Mouse (Mus musculus): ENCODE data around the gene Oasl1.
"Not testable (repeated sequence)": the region's sequence is repeated elsewhere in the genome, so short reads cannot be mapped to it uniquely, and the experiment has no call there.

Gene Oasl1

GRCm38 (mm10) chr5:114922998-114923473 is at the start of gene Oasl1:
Oasl1 (plus strand) TSS chr5:114923240.
- peak; percentile 80 for DNase-seq

- DNase-seq: peak; percentile 60
Measured at GRCm38 (mm10) chr5:114875858-114876257, 47.2 kb upstream of the Oasl1 start.

- no peak for DNase-seq
Measured at GRCm38 (mm10) chr5:114876331-114876730, 46.7 kb upstream of the Oasl1 start.

GRCm38 (mm10) chr5:114877487-114877886 is 45.6 kb upstream of the Oasl1 start:
- no peak for DNase-seq

- DNase-seq: no peak
Measured at GRCm38 (mm10) chr5:114879399-114879798, 43.6 kb upstream of the Oasl1 start.

- DNase-seq: not testable (repeated sequence)
Measured at GRCm38 (mm10) chr5:114882319-114882718, 40.7 kb upstream of the Oasl1 start.

GRCm38 (mm10) chr5:114883022-114883421 is 40.0 kb upstream of the Oasl1 start:
- DNase-seq: no peak

- DNase-seq: no peak
Measured at GRCm38 (mm10) chr5:114886801-114887200, 36.2 kb upstream of the Oasl1 start.

GRCm38 (mm10) chr5:114888995-114889394 is 34.0 kb upstream of the Oasl1 start:
- no peak for DNase-seq

GRCm38 (mm10) chr5:114895542-114895941 is 27.5 kb upstream of the Oasl1 start:
- no peak for DNase-seq

- DNase-seq: no peak
Measured at GRCm38 (mm10) chr5:114896688-114897373, 26.2 kb upstream of the Oasl1 start, which contains the start of gene Oasl2. Oasl2 (plus strand) TSS chr5:114896936.

- peak; percentile 64 for DNase-seq
Measured at GRCm38 (mm10) chr5:114897374-114897793, 25.7 kb upstream of the Oasl1 start.

- DNase-seq: no peak
Measured at GRCm38 (mm10) chr5:114898857-114899256, 24.2 kb upstream of the Oasl1 start.

- DNase-seq: peak; percentile 74
Measured at GRCm38 (mm10) chr5:114902413-114902812, 20.6 kb upstream of the Oasl1 start.

- no peak for DNase-seq
Measured at GRCm38 (mm10) chr5:114908598-114909305, 14.3 kb upstream of the Oasl1 start.

GRCm38 (mm10) chr5:114913686-114914085 is 9.4 kb upstream of the Oasl1 start:
- no peak for DNase-seq

GRCm38 (mm10) chr5:114914855-114915254 is 8.2 kb upstream of the Oasl1 start:
- no peak for DNase-seq

GRCm38 (mm10) chr5:114915854-114916253 is 7.2 kb upstream of the Oasl1 start:
- DNase-seq: no peak

- DNase-seq: no peak
Measured at GRCm38 (mm10) chr5:114916777-114917176, 6.3 kb upstream of the Oasl1 start.

GRCm38 (mm10) chr5:114917357-114917756 is 5.7 kb upstream of the Oasl1 start:
- not testable (repeated sequence) for DNase-seq

- peak; percentile 32 for DNase-seq
Measured at GRCm38 (mm10) chr5:114921551-114922365, 1.3 kb upstream of the Oasl1 start.

GRCm38 (mm10) chr5:114922366-114922731 is 691 bp upstream of the Oasl1 start:
- DNase-seq: no peak

GRCm38 (mm10) chr5:114926153-114926684 is 3.2 kb downstream of the Oasl1 start:
- no peak for DNase-seq
